Mouse (Mus musculus): ENCODE results near the gene Gpr179. TPM values are rescaled to one million over a fixed set of nuclear protein-coding genes. Genes with fewer than 3 reads are reported as not detected.

Gene Gpr179
- polyA plus RNA-seq, 1 experiment from 2014 or later: not detected

- Histone ChIP-seq H3K27ac (ENCODE audit: low read depth) (no peak overlapping the region), H3K27me3 (ENCODE audit: insufficient read depth, low read length) (peaks cover 6% of the 10 kb centered on the region; the same call in 1 of the 2 replicates), H3K4me3 (ENCODE audit: low read depth, low read length) (no peak overlapping the region), H3K9ac (replicated peaks) (no peak overlapping the region), H3K4me2 (ENCODE audit: low read depth, low read length) (no peak overlapping the region), H3K9me3 (ENCODE audit: low read length) (no peaks in the 10 kb centered on the region), H3K4me1 (ENCODE audit: insufficient read depth) (peaks cover 16% of the 10 kb centered on the region), H3K36me3 (replicated peaks; ENCODE audit: insufficient read depth, low read length) (no peaks in the 10 kb centered on the region)
- no peak for DNase-seq
- WGBS (ENCODE audit: insufficient replicate concordance): 89% methylated on average over 11 of the region's 11 CpGs
- TF ChIP-seq EP300 (IDR thresholded peaks at IDR 0.05; ENCODE audit: low read depth) (no peak), CTCF (IDR thresholded peaks at IDR 0.05; ENCODE audit: low read depth) (no peak)
- no peak for ATAC-seq
Measured at GRCm38 (mm10) chr11:97307294-97308069, 44.4 kb downstream of the Gpr179 start.

GRCm38 (mm10) chr11:97304631-97305030 is 47.2 kb downstream of the Gpr179 start:
- Histone ChIP-seq H3K9ac (replicated peaks) (no peak overlapping the region), H3K4me1 (ENCODE audit: insufficient read depth) (peaks cover 5% of the 10 kb centered on the region), H3K4me3 (ENCODE audit: low read depth, low read length) (no peak overlapping the region), H3K27me3 (ENCODE audit: insufficient read depth, low read length) (no peaks in the 10 kb centered on the region), H3K4me2 (ENCODE audit: low read depth, low read length) (no peak overlapping the region), H3K27ac (ENCODE audit: low read depth) (no peak overlapping the region), H3K9me3 (ENCODE audit: low read length) (no peaks in the 10 kb centered on the region), H3K36me3 (replicated peaks; ENCODE audit: insufficient read depth, low read length) (no peaks in the 10 kb centered on the region)
- WGBS (ENCODE audit: insufficient replicate concordance): 75% methylated on average over 5 of the region's 5 CpGs
- TF ChIP-seq CTCF (IDR thresholded peaks at IDR 0.05; ENCODE audit: low read depth) (no peak), EP300 (IDR thresholded peaks at IDR 0.05; ENCODE audit: low read depth) (no peak)
- ATAC-seq (no peak), DNase-seq (no peak)

DNA sequence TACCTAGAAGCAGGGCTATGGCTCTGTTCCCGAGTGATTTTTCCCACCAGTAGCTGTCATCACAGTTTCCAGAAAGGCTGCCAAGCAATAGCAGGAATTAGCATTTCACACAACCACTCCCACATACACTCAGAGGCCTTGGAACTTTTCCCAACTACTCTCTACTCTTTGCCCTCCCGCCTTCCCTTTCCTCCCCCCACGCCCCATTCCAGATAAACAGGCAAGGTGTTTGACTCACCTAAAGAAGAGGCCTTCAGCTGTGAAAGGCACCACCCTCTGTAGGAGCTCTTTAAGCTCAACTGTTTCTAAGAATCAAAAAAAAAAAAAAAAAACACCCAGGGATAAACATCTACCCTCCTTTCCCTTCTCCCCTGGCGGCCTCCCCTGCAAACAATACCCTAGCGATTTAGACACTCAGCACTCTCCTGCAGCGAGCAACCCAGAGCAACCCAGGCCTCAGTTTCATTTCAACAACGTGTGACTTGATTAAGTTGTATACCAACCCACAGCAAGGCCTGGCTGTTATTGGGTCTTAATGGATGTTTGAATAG is 49.6 kb downstream of the Gpr179 start:
- 43% methylated on average over 7 of the region's 7 CpGs for WGBS (ENCODE audit: insufficient replicate concordance)
- DNase-seq: peak; percentile 34
- H3K4me2 ChIP-seq (ENCODE audit: low read depth, low read length): no peak overlapping the region

GRCm38 (mm10) chr11:97301406-97301805 is 50.5 kb downstream of the Gpr179 start:
- no peak overlapping the region for H3K4me2 ChIP-seq (ENCODE audit: low read depth, low read length)
- no peak overlapping the region for H3K4me3 ChIP-seq (ENCODE audit: low read depth, low read length)
- no peak overlapping the region for H3K9ac ChIP-seq (replicated peaks)
- H3K27me3 ChIP-seq (ENCODE audit: insufficient read depth, low read length): no peaks in the 10 kb centered on the region
- H3K4me1 ChIP-seq (ENCODE audit: insufficient read depth): no peaks in the 10 kb centered on the region; the same call in 1 of the 2 replicates
- DNase-seq (no peak), ATAC-seq (no peak)
- H3K36me3 ChIP-seq (replicated peaks; ENCODE audit: insufficient read depth, low read length): no peaks in the 10 kb centered on the region
- no peak for TF ChIP-seq EP300 (IDR thresholded peaks at IDR 0.05; ENCODE audit: low read depth)
- TF ChIP-seq CTCF (IDR thresholded peaks at IDR 0.05; ENCODE audit: low read depth): no peak
- WGBS (ENCODE audit: insufficient replicate concordance): 81% methylated on average over 16 of the region's 16 CpGs
- no peaks in the 10 kb centered on the region for H3K9me3 ChIP-seq (ENCODE audit: low read length)
- no peak overlapping the region for H3K27ac ChIP-seq (ENCODE audit: low read depth)

More for the DNA sequence above, 49.6 kb downstream of the Gpr179 start:
- Histone ChIP-seq H3K4me3 (ENCODE audit: low read depth, low read length) (no peak overlapping the region), H3K9me3 (ENCODE audit: low read length) (no peaks in the 10 kb centered on the region), H3K4me1 (ENCODE audit: insufficient read depth) (no peaks in the 10 kb centered on the region; the same call in 1 of the 2 replicates), H3K9ac (replicated peaks) (no peak overlapping the region), H3K27ac (ENCODE audit: low read depth) (no peak overlapping the region), H3K27me3 (ENCODE audit: insufficient read depth, low read length) (no peaks in the 10 kb centered on the region), H3K36me3 (replicated peaks; ENCODE audit: insufficient read depth, low read length) (no peaks in the 10 kb centered on the region)
- TF ChIP-seq CTCF (IDR thresholded peaks at IDR 0.05; ENCODE audit: low read depth) (no peak), EP300 (IDR thresholded peaks at IDR 0.05; ENCODE audit: low read depth) (no peak; the same call in 1 of the 2 replicates)
- ATAC-seq: peak; percentile 41

DNA sequence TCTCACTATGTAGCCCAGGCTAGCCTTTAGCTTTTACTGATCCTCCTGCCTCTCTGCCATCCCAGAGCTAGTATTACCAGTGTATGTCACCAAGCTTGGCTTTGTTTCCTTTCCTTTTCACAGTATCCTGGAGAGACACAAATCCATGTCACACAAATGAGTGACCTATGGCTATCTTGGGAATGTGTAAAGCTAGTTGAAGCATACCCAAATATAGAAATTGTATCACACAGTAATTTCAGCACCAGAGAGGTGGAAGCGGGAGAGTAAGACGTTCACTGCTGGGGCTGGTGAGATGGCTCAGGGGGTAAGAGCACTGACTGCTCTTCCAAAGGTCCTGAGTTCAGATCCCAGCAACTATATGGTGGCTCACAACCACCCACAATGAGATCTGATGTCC is 51.9 kb downstream of the Gpr179 start:
- Histone ChIP-seq H3K4me3 (ENCODE audit: low read depth, low read length) (no peak overlapping the region), H3K27ac (ENCODE audit: low read depth) (no peak overlapping the region), H3K36me3 (replicated peaks; ENCODE audit: insufficient read depth, low read length) (no peaks in the 10 kb centered on the region), H3K9ac (replicated peaks) (no peak overlapping the region), H3K27me3 (ENCODE audit: insufficient read depth, low read length) (no peaks in the 10 kb centered on the region), H3K9me3 (ENCODE audit: low read length) (no peaks in the 10 kb centered on the region), H3K4me1 (ENCODE audit: insufficient read depth) (no peaks in the 10 kb centered on the region; the same call in 1 of the 2 replicates), H3K4me2 (ENCODE audit: low read depth, low read length) (no peak overlapping the region)
- ATAC-seq: no peak
- DNase-seq: no peak
- TF ChIP-seq EP300 (IDR thresholded peaks at IDR 0.05; ENCODE audit: low read depth): no peak
- TF ChIP-seq CTCF (IDR thresholded peaks at IDR 0.05; ENCODE audit: low read depth): no peak
- 77% methylated on average over 2 of the region's 2 CpGs for WGBS (ENCODE audit: insufficient replicate concordance)

DNA sequence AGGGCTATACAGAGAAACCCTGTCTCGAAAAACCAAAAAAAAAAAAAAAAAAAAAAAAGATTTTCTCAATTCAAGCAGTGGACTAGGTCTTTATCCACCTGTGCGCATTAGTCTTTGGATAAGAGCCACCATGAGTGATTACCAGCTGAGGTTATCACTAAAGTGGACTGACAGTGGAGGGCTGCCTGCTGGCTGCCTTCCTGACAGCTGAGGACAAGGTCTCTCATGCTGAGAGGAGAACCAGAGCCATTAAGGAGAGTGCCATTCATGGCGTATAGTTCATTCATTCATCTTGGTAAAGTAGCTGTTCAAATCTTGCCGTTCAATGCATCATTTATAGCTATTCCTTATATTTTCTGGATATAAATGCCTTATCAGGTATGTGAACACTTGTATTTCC is 55.3 kb downstream of the Gpr179 start:
- H3K36me3 ChIP-seq (replicated peaks; ENCODE audit: insufficient read depth, low read length): no peaks in the 10 kb centered on the region
- no peaks in the 10 kb centered on the region for H3K9me3 ChIP-seq (ENCODE audit: low read length)
- no peak overlapping the region for H3K4me2 ChIP-seq (ENCODE audit: low read depth, low read length)
- H3K9ac ChIP-seq (replicated peaks): no peak overlapping the region
- H3K27me3 ChIP-seq (ENCODE audit: insufficient read depth, low read length): no peaks in the 10 kb centered on the region
- ATAC-seq: no peak
- H3K4me3 ChIP-seq (ENCODE audit: low read depth, low read length): no peak overlapping the region
- H3K4me1 ChIP-seq (ENCODE audit: insufficient read depth): no peaks in the 10 kb centered on the region
- WGBS (ENCODE audit: insufficient replicate concordance): 76% methylated on average over 3 of the region's 4 CpGs
- no peak overlapping the region for H3K27ac ChIP-seq (ENCODE audit: low read depth)
- DNase-seq: no peak
- TF ChIP-seq CTCF (IDR thresholded peaks at IDR 0.05; ENCODE audit: low read depth) (no peak), EP300 (IDR thresholded peaks at IDR 0.05; ENCODE audit: low read depth) (no peak)
